Mouse (Mus musculus): Measurements from ENCODE around the gene Nat8f6. TPM values are rescaled to one million over a fixed set of nuclear protein-coding genes. Genes with fewer than 3 reads are reported as not detected.

Gene Nat8f6
- total and polyA plus RNA-seq, 2 experiments from 2014 or later: not detected

DNA sequence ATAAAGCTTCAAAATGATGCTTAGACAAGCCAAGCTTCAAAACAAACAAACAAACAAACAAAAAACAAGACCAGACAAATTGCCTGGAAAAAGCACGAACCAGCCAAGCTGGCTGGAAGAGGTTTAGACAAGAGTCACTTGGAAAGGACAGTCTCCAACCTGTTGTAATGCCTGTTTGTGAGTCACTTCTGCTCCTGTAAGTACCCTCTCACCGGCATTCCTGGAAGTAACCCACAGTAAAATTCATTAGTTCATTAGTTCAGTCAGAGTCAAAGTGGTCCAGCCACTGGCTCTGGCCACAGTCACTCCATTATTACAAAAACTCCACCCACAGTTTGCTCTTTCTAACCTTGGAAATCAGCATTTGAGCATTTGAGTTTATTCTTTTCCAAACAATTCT lies 43.1 kb upstream of the Nat8f6 start:
- Histone ChIP-seq H3K27me3 (ENCODE audit: insufficient read depth, low read length) (no peaks in the 10 kb centered on the region), H3K9ac (replicated peaks; ENCODE audit: low read length) (no peak overlapping the region), H3K9me3 (ENCODE audit: low read length) (no peaks in the 10 kb centered on the region), H3K27ac (no peak overlapping the region), H3K4me3 (ENCODE audit: low read length) (no peak overlapping the region), H3K4me2 (ENCODE audit: low read depth, low read length) (no peak overlapping the region), H3K36me3 (ENCODE audit: insufficient read depth, low read length) (no peaks in the 10 kb centered on the region), H3K4me1 (ENCODE audit: insufficient read depth, low read length) (no peaks in the 10 kb centered on the region)
- TF ChIP-seq CTCF (IDR thresholded peaks at IDR 0.05; ENCODE audit: low read depth): no peak
- DNase-seq (ENCODE audit: low spot score): no peak
- 86% methylated on average over 2 of the region's 2 CpGs for WGBS
- no peak for ATAC-seq

- H3K9ac ChIP-seq (replicated peaks; ENCODE audit: low read length): no peak overlapping the region
- H3K36me3 ChIP-seq (ENCODE audit: insufficient read depth, low read length): no peaks in the 10 kb centered on the region
- no peak for DNase-seq (ENCODE audit: low spot score)
- H3K4me1 ChIP-seq (ENCODE audit: insufficient read depth, low read length): no peaks in the 10 kb centered on the region
- no peak overlapping the region for H3K4me3 ChIP-seq (ENCODE audit: low read length)
- no peaks in the 10 kb centered on the region for H3K27me3 ChIP-seq (ENCODE audit: insufficient read depth, low read length)
- 79% methylated on average over 2 of the region's 2 CpGs for WGBS
- TF ChIP-seq CTCF (IDR thresholded peaks at IDR 0.05; ENCODE audit: low read depth): no peak
- ATAC-seq: no peak
- H3K27ac ChIP-seq: no peak overlapping the region
- no peak overlapping the region for H3K4me2 ChIP-seq (ENCODE audit: low read depth, low read length)
- no peaks in the 10 kb centered on the region for H3K9me3 ChIP-seq (ENCODE audit: low read length)
Measured at GRCm38 (mm10) chr6:85863136-85863535, 42.4 kb upstream of the Nat8f6 start.

- H3K4me2 ChIP-seq (ENCODE audit: low read depth, low read length): no peak overlapping the region
Measured at GRCm38 (mm10) chr6:85862565-85862964, 41.8 kb upstream of the Nat8f6 start.

DNA sequence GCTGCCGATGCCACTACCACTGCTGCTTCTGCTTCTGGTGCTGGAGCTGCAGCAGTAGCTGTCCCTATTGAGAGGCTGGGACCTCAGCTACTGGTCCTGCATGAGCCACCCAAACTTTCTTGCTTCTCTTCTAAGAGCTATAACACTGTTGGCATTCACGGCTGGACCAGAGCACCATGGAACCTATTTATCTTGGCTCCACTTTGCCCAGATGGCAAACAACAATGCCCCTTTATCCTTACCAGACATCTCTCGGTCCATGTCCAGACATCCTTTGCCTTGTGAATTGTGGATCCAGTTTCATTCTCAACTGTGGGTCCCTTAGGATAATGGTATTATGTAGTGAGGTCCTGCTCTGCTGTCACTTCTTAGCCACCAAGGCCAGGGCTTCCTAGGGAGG lies 40.5 kb upstream of the Nat8f6 start:
- Histone ChIP-seq H3K4me3 (ENCODE audit: low read length) (no peak overlapping the region), H3K9me3 (ENCODE audit: low read length) (no peaks in the 10 kb centered on the region), H3K27me3 (ENCODE audit: insufficient read depth, low read length) (no peaks in the 10 kb centered on the region), H3K36me3 (ENCODE audit: insufficient read depth, low read length) (no peaks in the 10 kb centered on the region), H3K4me1 (ENCODE audit: insufficient read depth, low read length) (no peaks in the 10 kb centered on the region), H3K27ac (no peak overlapping the region), H3K9ac (replicated peaks; ENCODE audit: low read length) (no peak overlapping the region), H3K4me2 (ENCODE audit: low read depth, low read length) (no peak overlapping the region)
- TF ChIP-seq CTCF (IDR thresholded peaks at IDR 0.05; ENCODE audit: low read depth): no peak
- 71% methylated on average over 3 of the region's 3 CpGs for WGBS
- ATAC-seq: no peak
- DNase-seq (ENCODE audit: low spot score): no peak

More at GRCm38 (mm10) chr6:85862565-85862964, 41.8 kb upstream of the Nat8f6 start:
- Histone ChIP-seq H3K9me3 (ENCODE audit: low read length) (no peaks in the 10 kb centered on the region), H3K36me3 (ENCODE audit: insufficient read depth, low read length) (no peaks in the 10 kb centered on the region), H3K27me3 (ENCODE audit: insufficient read depth, low read length) (no peaks in the 10 kb centered on the region), H3K4me1 (ENCODE audit: insufficient read depth, low read length) (no peaks in the 10 kb centered on the region), H3K9ac (replicated peaks; ENCODE audit: low read length) (no peak overlapping the region), H3K4me3 (ENCODE audit: low read length) (no peak overlapping the region), H3K27ac (no peak overlapping the region)
- ATAC-seq (no peak), DNase-seq (ENCODE audit: low spot score) (no peak)
- no peak for TF ChIP-seq CTCF (IDR thresholded peaks at IDR 0.05; ENCODE audit: low read depth)
- WGBS: 73% methylated on average over 3 of the region's 3 CpGs

- no peaks in the 10 kb centered on the region for H3K4me1 ChIP-seq (ENCODE audit: insufficient read depth, low read length)
- no peak for TF ChIP-seq CTCF (IDR thresholded peaks at IDR 0.05; ENCODE audit: low read depth)
- 43% methylated on average over 1 of the region's 1 CpGs for WGBS
- H3K27me3 ChIP-seq (ENCODE audit: insufficient read depth, low read length): no peaks in the 10 kb centered on the region
- no peak overlapping the region for H3K9ac ChIP-seq (replicated peaks; ENCODE audit: low read length)
- H3K9me3 ChIP-seq (ENCODE audit: low read length): no peaks in the 10 kb centered on the region
- peak; percentile 97 for ATAC-seq
- no peak overlapping the region for H3K4me3 ChIP-seq (ENCODE audit: low read length)
- peak; percentile 68 for DNase-seq (ENCODE audit: low spot score)
- no peak overlapping the region for H3K4me2 ChIP-seq (ENCODE audit: low read depth, low read length)
- no peaks in the 10 kb centered on the region for H3K36me3 ChIP-seq (ENCODE audit: insufficient read depth, low read length)
- peak overlapping the region; percentile 56; the same call in 1 of the 2 replicates for H3K27ac ChIP-seq
Measured at GRCm38 (mm10) chr6:85856194-85856678, 35.5 kb upstream of the Nat8f6 start.

GRCm38 (mm10) chr6:85853481-85853880 lies 32.7 kb upstream of the Nat8f6 start:
- DNase-seq (ENCODE audit: low spot score): no peak
- 75% methylated on average over 3 of the region's 3 CpGs for WGBS
- H3K27ac ChIP-seq: no peak overlapping the region

GRCm38 (mm10) chr6:85851062-85851773 lies 30.5 kb upstream of the Nat8f6 start:
- Histone ChIP-seq H3K4me3 (ENCODE audit: low read length) (no peak overlapping the region), H3K9me3 (ENCODE audit: low read length) (no peaks in the 10 kb centered on the region), H3K27me3 (ENCODE audit: insufficient read depth, low read length) (no peaks in the 10 kb centered on the region), H3K9ac (replicated peaks; ENCODE audit: low read length) (no peak overlapping the region), H3K36me3 (ENCODE audit: insufficient read depth, low read length) (no peaks in the 10 kb centered on the region), H3K4me1 (ENCODE audit: insufficient read depth, low read length) (no peaks in the 10 kb centered on the region), H3K27ac (no peak overlapping the region), H3K4me2 (ENCODE audit: low read depth, low read length) (no peak overlapping the region)
- WGBS: 83% methylated on average over 7 of the region's 7 CpGs
- DNase-seq (ENCODE audit: low spot score): no peak
- no peak for ATAC-seq
- TF ChIP-seq CTCF (IDR thresholded peaks at IDR 0.05; ENCODE audit: low read depth): no peak

More at GRCm38 (mm10) chr6:85853481-85853880, 32.7 kb upstream of the Nat8f6 start:
- no peaks in the 10 kb centered on the region for H3K9me3 ChIP-seq (ENCODE audit: low read length)
- ATAC-seq: no peak
- no peak overlapping the region for H3K4me2 ChIP-seq (ENCODE audit: low read depth, low read length)
- no peak overlapping the region for H3K9ac ChIP-seq (replicated peaks; ENCODE audit: low read length)
- H3K4me1 ChIP-seq (ENCODE audit: insufficient read depth, low read length): no peaks in the 10 kb centered on the region
- H3K4me3 ChIP-seq (ENCODE audit: low read length): no peak overlapping the region
- no peak for TF ChIP-seq CTCF (IDR thresholded peaks at IDR 0.05; ENCODE audit: low read depth)
- no peaks in the 10 kb centered on the region for H3K36me3 ChIP-seq (ENCODE audit: insufficient read depth, low read length)
- H3K27me3 ChIP-seq (ENCODE audit: insufficient read depth, low read length): no peaks in the 10 kb centered on the region

Data from hindbrain, postnatal 0 days (tissue).